Mouse (Mus musculus) kidney, postnatal 0 days (tissue): Measurements from ENCODE around the gene Ripply3. TPM values are rescaled to one million over a fixed set of nuclear protein-coding genes. Genes with fewer than 3 reads are reported as not detected.
"Not testable (repeated sequence)": the region's sequence is repeated elsewhere in the genome, so short reads cannot be mapped to it uniquely, and the experiment has no call there.

Experiments used
- ATAC-seq: fragments of 200-750 bp; cut with Nextera tagmentation; replicated peaks from 2 replicates; pipeline ENCODE4 v1.8.0; 2017; ENCODE audit warnings: low read depth, moderate number of reproducible peaks, moderate TSS enrichment, moderate library complexity; ENCODE audit not compliant: low FRiP score
- DNase-seq: peaks from one replicate; pipeline ENCODE4 v3.0.0-alpha.2; 2016; ENCODE audit warnings: low spot score
- H3K27ac ChIP-seq: fragments of 300-500 bp; sonication (generic); 2 replicates; pipeline ENCODE4 v1.5.1; 2014; ENCODE audit warnings: mild to moderate bottlenecking
- H3K27me3 ChIP-seq: fragments of 300-500 bp; sonication (generic); 2 replicates; pipeline ENCODE4 v1.6.1; 2014; ENCODE audit warnings: low read length, mixed read lengths; ENCODE audit not compliant: insufficient read depth
- H3K36me3 ChIP-seq: fragments of 300-500 bp; sonication (generic); 2 replicates; pipeline ENCODE4 v1.6.1; 2014; ENCODE audit warnings: low read length, mixed read lengths; ENCODE audit not compliant: insufficient read depth
- H3K4me1 ChIP-seq: fragments of 300-500 bp; sonication (generic); replicated peaks from 2 replicates; pipeline ENCODE4 v1.6.1; 2014; ENCODE audit warnings: antibody characterized with exemption, low read length, mixed read lengths; ENCODE audit not compliant: insufficient read depth
- H3K4me2 ChIP-seq: fragments of 300-500 bp; sonication (generic); 2 replicates; pipeline ENCODE4 v1.6.1; 2014; ENCODE audit warnings: mild to moderate bottlenecking, low read length, moderate library complexity, mixed read lengths
- H3K4me3 ChIP-seq: fragments of 300-500 bp; sonication (generic); replicated peaks from 2 replicates; pipeline ENCODE4 v1.5.1; 2014; ENCODE audit warnings: low read depth, low read length
- H3K9ac ChIP-seq: fragments of 300-500 bp; sonication (generic); 2 replicates; pipeline ENCODE4 v1.6.1; 2014; ENCODE audit warnings: low read depth, low read length
- H3K9me3 ChIP-seq: fragments of 300-500 bp; sonication (generic); replicated peaks from 2 replicates; pipeline ENCODE4 v1.6.1; 2016; ENCODE audit warnings: low read length, inconsistent platforms, mixed read lengths
- CTCF ChIP-seq: IDR thresholded peaks from 2 replicates; pipeline ENCODE4 v1.5.1; 2016; ENCODE audit warnings: antibody characterized with exemption, low read depth, mild to moderate bottlenecking, moderate library complexity
- WGBS: fragments of 180-500 bp; shearing (Covaris S2); extraction: QIAGEN DNeasy Blood & Tissue Kit; methylation state at CpG from one replicate; pipeline ENCODE4 v1.1.7; 2014; 5-methylcytosine and 5-hydroxymethylcytosine counted together
- polyA plus RNA-seq: library from polyadenylated mRNA; unstranded; fragments of >200 nt; fragmentation: Nextera tagmentation; extraction: Ambion mirVana; gene quantifications from 2 replicates; pipeline ENCODE4 v1.2.1, GENCODE M21; 2015

Ripply3 gene
- polyA plus RNA-seq, 1 experiment from 2014 or later = 14.0 TPM

- Histone ChIP-seq H3K9ac (no peak overlapping the region), H3K4me1 (no peaks in the 10 kb centered on the region), H3K36me3 (no peaks in the 10 kb centered on the region), H3K27me3 (no peaks in the 10 kb centered on the region), H3K4me3 (no peak overlapping the region), H3K27ac (no peak overlapping the region), H3K9me3 (no peaks in the 10 kb centered on the region), H3K4me2 (no peak overlapping the region)
- no peak for ATAC-seq
- DNase-seq = no peak
- WGBS = 34% methylated on average over 5 of the region's 5 CpGs
- no peak for TF ChIP-seq CTCF
Observed at GRCm38 (mm10) chr16:94335656-94336055, 7.4 kb downstream of the Ripply3 start.

DNA sequence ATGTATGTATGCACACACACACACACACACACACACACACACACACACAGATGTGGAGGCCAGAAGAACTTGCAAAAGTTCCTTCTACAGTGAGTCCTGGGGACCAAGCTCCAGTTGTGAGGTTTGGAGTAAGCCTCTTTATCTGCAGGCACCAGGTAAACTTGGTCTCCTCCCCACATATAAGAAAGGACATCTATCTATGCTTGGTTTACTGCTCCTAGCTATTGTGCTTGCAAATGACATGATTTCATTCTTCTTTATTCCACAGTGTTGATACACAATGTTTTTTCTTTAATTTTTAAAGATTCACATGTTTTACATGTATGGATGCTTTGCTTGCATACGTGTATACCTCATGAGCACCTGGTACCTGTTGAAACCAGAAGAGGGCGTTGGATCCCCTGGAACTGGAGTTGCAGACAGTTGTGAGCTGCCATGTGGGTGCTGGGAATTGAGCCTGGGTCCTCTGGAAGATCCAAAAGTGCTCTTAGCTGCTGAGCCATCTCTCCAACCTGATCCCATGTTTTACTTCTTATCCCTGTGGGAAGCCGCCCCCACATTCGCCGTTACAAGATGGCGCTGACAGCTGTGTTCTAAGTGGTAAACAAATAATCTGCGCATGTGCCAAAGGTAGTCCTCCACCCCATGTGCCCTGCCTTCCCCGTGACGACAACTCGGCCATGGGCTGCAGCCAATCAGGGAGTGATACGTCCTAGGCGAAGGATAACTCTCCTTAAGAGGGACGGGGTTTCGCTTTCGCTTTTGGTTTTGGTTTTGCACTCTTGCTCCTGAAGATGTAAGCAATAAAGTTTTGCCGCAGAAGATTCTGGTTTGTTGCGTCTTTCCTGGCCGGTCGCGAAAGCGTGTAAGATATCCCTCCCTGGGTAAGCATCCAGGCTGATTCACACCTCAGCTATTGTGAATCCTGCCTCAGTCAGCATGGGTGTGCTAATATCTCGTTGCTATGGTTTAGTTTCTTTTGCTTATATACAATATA, 11.2 kb downstream of the Ripply3 start:
- not testable (repeated sequence) for H3K4me1 ChIP-seq, H3K27ac ChIP-seq, ATAC-seq, H3K9ac ChIP-seq, H3K9me3 ChIP-seq, H3K4me3 ChIP-seq, DNase-seq, H3K36me3 ChIP-seq, H3K4me2 ChIP-seq, H3K27me3 ChIP-seq
- 92% methylated on average over 19 of the region's 22 CpGs for whole genome bisulfite sequencing

DNA sequence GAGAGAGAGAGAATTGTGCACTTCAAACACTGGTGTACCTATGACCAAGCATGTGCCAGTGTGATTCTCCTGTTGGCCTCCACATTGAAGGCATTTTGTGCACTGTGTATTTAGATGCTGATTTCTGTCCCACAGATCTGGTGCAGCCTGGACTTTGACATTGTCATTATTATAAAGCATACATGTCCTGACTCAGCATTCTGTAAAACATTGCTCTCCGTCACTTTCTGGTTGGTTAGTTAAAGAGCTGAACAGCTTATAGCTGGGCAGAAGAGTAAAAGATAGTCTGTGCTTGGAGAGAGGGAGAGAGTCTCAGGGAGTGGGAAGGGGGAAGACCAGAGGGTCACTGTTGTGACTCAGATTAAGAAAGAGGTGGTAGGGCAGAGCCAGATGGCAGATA, 17.5 kb downstream of the Ripply3 start:
- H3K4me3 ChIP-seq = no peak overlapping the region
- no peaks in the 10 kb centered on the region for H3K36me3 ChIP-seq
- H3K9me3 ChIP-seq = no peaks in the 10 kb centered on the region
- H3K4me1 ChIP-seq = no peaks in the 10 kb centered on the region
- H3K27me3 ChIP-seq = no peaks in the 10 kb centered on the region
- TF ChIP-seq CTCF = no peak
- ATAC-seq (no peak), DNase-seq (no peak)
- H3K4me2 ChIP-seq = no peak overlapping the region
- 73% methylated on average over 1 of the region's 1 CpGs for WGBS
- H3K9ac ChIP-seq = no peak overlapping the region
- H3K27ac ChIP-seq = no peak overlapping the region

- H3K4me1 ChIP-seq = no peaks in the 10 kb centered on the region
- H3K27me3 ChIP-seq = no peaks in the 10 kb centered on the region
- ATAC-seq (no peak), DNase-seq (no peak)
- H3K9me3 ChIP-seq = no peaks in the 10 kb centered on the region
- H3K4me2 ChIP-seq = no peak overlapping the region
- H3K36me3 ChIP-seq = no peaks in the 10 kb centered on the region
- no peak overlapping the region for H3K27ac ChIP-seq
- no peak overlapping the region for H3K4me3 ChIP-seq
- no peak for TF ChIP-seq CTCF
- 78% methylated on average over 7 of the region's 7 CpGs for WGBS
- H3K9ac ChIP-seq = no peak overlapping the region
Observed at GRCm38 (mm10) chr16:94347080-94347731, 19.0 kb downstream of the Ripply3 start.

- H3K9ac ChIP-seq = no peak overlapping the region
- no peak for TF ChIP-seq CTCF
- no peaks in the 10 kb centered on the region for H3K27me3 ChIP-seq
- H3K4me2 ChIP-seq = no peak overlapping the region
- DNase-seq (no peak), ATAC-seq (no peak)
- no peaks in the 10 kb centered on the region for H3K4me1 ChIP-seq
- H3K27ac ChIP-seq = no peak overlapping the region
- H3K9me3 ChIP-seq = no peaks in the 10 kb centered on the region
- WGBS = 92% methylated on average over 2 of the region's 2 CpGs
- no peaks in the 10 kb centered on the region for H3K36me3 ChIP-seq
- H3K4me3 ChIP-seq = no peak overlapping the region
Observed at GRCm38 (mm10) chr16:94348779-94349178, 20.6 kb downstream of the Ripply3 start.

DNA sequence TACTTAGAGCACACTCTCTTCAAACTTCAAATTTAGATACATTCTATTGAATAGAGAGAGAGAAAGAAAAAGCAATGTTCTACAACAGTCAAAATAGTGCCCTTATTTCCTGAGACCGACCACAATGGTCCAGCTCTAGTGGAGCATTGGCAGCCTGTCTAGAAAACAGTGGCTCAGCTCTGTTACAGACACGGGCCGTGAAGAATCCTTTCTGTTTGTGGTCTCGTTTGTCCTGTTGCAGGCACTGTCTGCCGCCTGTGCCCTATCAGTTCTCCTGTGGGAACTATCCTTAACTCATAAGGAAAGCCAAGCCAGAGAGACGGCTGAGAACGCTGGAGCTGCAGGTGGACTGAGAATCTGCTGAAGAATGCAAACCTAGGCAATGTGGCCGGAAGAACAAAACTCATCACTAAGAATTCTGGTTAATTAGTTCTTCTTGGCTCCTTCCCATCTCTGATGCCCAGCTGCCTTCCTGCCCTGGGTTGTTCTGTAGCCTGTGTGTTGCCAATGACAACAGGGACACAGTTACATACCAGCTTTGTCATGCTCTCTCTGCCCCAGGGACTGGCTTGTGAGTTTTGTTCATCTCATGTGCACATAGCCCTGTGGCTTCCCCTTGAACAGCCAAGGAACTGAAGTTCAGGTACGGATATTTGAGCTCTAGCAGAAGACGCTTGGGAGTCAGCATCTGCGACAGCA, 21.5 kb downstream of the Ripply3 start:
- Histone ChIP-seq H3K27ac (no peak overlapping the region), H3K9ac (no peak overlapping the region), H3K27me3 (no peaks in the 10 kb centered on the region), H3K4me1 (no peaks in the 10 kb centered on the region), H3K4me3 (no peak overlapping the region), H3K4me2 (no peak overlapping the region), H3K36me3 (no peaks in the 10 kb centered on the region), H3K9me3 (no peaks in the 10 kb centered on the region)
- 57% methylated on average over 11 of the region's 11 CpGs for WGBS
- no peak for TF ChIP-seq CTCF
- ATAC-seq = no peak
- DNase-seq = no peak
